Mouse (Mus musculus) CH12.LX (cell line): ENCODE measurements around the gene 1110059E24Rik. TPM values are rescaled to one million over a fixed set of nuclear protein-coding genes. Genes with fewer than 3 reads are reported as not detected.

Source experiments
- DNase-seq: peaks from one replicate; pipeline ENCODE4 v3.0.0-alpha.2; 2013; ENCODE audit errors: extremely low read depth
- H3K27ac ChIP-seq: 2 replicates; pipeline ENCODE4 v1.5.1; 2012; ENCODE audit warnings: low read depth, mild to moderate bottlenecking, control low read depth, moderate library complexity; ENCODE audit not compliant: insufficient read depth
- H3K27me3 ChIP-seq: replicated peaks from 2 replicates; pipeline ENCODE3; 2012; ENCODE audit warnings: inconsistent platforms
- H3K36me3 ChIP-seq, 2 experiments: replicated peaks in 1 of 2; 2 replicates each; pipeline versions ENCODE3 to v1.6.1; 2012; ENCODE audit warnings: inconsistent platforms in 1 of 2, low read length in 1 of 2, mild to moderate bottlenecking in 1 of 2, mixed read lengths in 1 of 2, moderate library complexity in 1 of 2; ENCODE audit not compliant: control insufficient read depth in 1 of 2, insufficient read depth in 1 of 2
- H3K4me1 ChIP-seq, 2 experiments: 2 replicates each; pipeline ENCODE4 v1.6.1; 2012; ENCODE audit warnings: inconsistent platforms in 1 of 2, moderate library complexity in 1 of 2; ENCODE audit not compliant: insufficient read depth in 2 of 2, control insufficient read depth in 1 of 2
- H3K4me2 ChIP-seq: 2 replicates; pipeline ENCODE4 v1.6.1; 2012; ENCODE audit warnings: low read depth, mild to moderate bottlenecking, control low read depth; ENCODE audit not compliant: poor library complexity, insufficient read depth, severe bottlenecking
- H3K4me3 ChIP-seq, 3 experiments: fragments of 150-350 bp in 1 of 3; sonication (generic) in 1 of 3; replicated peaks in 1 of 3; 2 replicates each; pipeline versions ENCODE3 to v1.5.1; 2011 to 2012; ENCODE audit warnings: low read depth in 2 of 3, low read length in 2 of 3, mild to moderate bottlenecking in 2 of 3, moderate library complexity in 2 of 3, control low read depth in 1 of 3, improper control_type of control experiment in 1 of 3, inconsistent platforms in 1 of 3, mixed read lengths in 1 of 3; ENCODE audit not compliant: poor library complexity in 1 of 3
- H3K79me2 ChIP-seq: replicated peaks from 2 replicates; pipeline ENCODE4 v1.6.1; 2012; ENCODE audit warnings: mild to moderate bottlenecking, moderate library complexity; ENCODE audit not compliant: control insufficient read depth, poor library complexity, insufficient read depth, severe bottlenecking; ENCODE audit errors: extremely low read depth
- H3K9ac ChIP-seq: 2 replicates; pipeline ENCODE4 v1.6.1; 2012; ENCODE audit warnings: low read depth, mild to moderate bottlenecking, control low read depth, moderate library complexity; ENCODE audit not compliant: insufficient read depth
- H3K9me3 ChIP-seq: replicated peaks from 2 replicates; pipeline ENCODE3; 2012; ENCODE audit warnings: low read length, inconsistent platforms, mixed read lengths
- CHD1 ChIP-seq: IDR thresholded peaks from 2 replicates; pipeline ENCODE4 v1.6.1; 2012; ENCODE audit warnings: low read depth, low read length, improper control_type of control experiment, inconsistent platforms
- CHD2 ChIP-seq: IDR thresholded peaks from 2 replicates; pipeline ENCODE4 v1.6.1; 2011; ENCODE audit warnings: low read length, improper control_type of control experiment
- CTCF ChIP-seq, 2 experiments: IDR thresholded peaks in 1 of 2; conservative IDR thresholded peaks in 1 of 2; 2 replicates each; pipeline ENCODE4 v1.5.1; 2011 to 2012; ENCODE audit warnings: low read depth in 2 of 2, low read length in 2 of 2, improper control_type of control experiment in 1 of 2, inconsistent platforms in 1 of 2, mild to moderate bottlenecking in 1 of 2, moderate library complexity in 1 of 2
- E2F4 ChIP-seq: IDR thresholded peaks from 2 replicates; pipeline ENCODE4 v1.6.1; 2011; ENCODE audit warnings: low read depth, low read length, improper control_type of control experiment; ENCODE audit not compliant: insufficient replicate concordance
- ELF1 ChIP-seq: IDR thresholded peaks from 2 replicates; pipeline ENCODE4 v1.6.1; 2014; ENCODE audit warnings: low read depth, mild to moderate bottlenecking, inconsistent platforms, low read length, improper control_type of control experiment
- ETS1 ChIP-seq: conservative IDR thresholded peaks from 2 replicates; pipeline ENCODE4 v1.6.1; 2012; ENCODE audit warnings: low read depth, mild to moderate bottlenecking, inconsistent platforms, low read length, improper control_type of control experiment, moderate library complexity
- GABPA ChIP-seq: IDR thresholded peaks from 2 replicates; pipeline ENCODE4 v1.6.1; 2012; ENCODE audit warnings: low read depth, low read length, improper control_type of control experiment, inconsistent platforms; ENCODE audit not compliant: insufficient replicate concordance
- IRF4 ChIP-seq: IDR thresholded peaks from 2 replicates; pipeline ENCODE4 v1.6.1; 2014; ENCODE audit warnings: low read depth, mild to moderate bottlenecking, inconsistent platforms, low read length, improper control_type of control experiment
- KAT2A ChIP-seq: IDR thresholded peaks from 2 replicates; pipeline ENCODE4 v1.6.1; 2012; ENCODE audit warnings: low read length, improper control_type of control experiment, inconsistent platforms; ENCODE audit not compliant: insufficient replicate concordance
- MAFK ChIP-seq: IDR thresholded peaks from 2 replicates; pipeline ENCODE4 v1.6.1; 2011; ENCODE audit warnings: low read length, improper control_type of control experiment; ENCODE audit not compliant: insufficient replicate concordance
- MAZ ChIP-seq: IDR thresholded peaks from 2 replicates; pipeline ENCODE4 v1.6.1; 2012; ENCODE audit warnings: low read depth, mild to moderate bottlenecking, inconsistent platforms, low read length, improper control_type of control experiment, moderate library complexity
- MEF2A ChIP-seq: IDR thresholded peaks from 2 replicates; pipeline ENCODE4 v1.6.1; 2014; ENCODE audit warnings: low read depth, mild to moderate bottlenecking, inconsistent platforms, low read length, improper control_type of control experiment, borderline replicate concordance
- NELFE ChIP-seq: IDR thresholded peaks from 2 replicates; pipeline ENCODE4 v1.6.1; 2011; ENCODE audit warnings: low read depth, low read length, improper control_type of control experiment
- NRF1 ChIP-seq: IDR thresholded peaks from 2 replicates; pipeline ENCODE4 v1.6.1; 2014; ENCODE audit warnings: low read depth, mild to moderate bottlenecking, inconsistent platforms, low read length, improper control_type of control experiment, moderate library complexity
- PAX5 ChIP-seq: IDR thresholded peaks from 2 replicates; pipeline ENCODE4 v1.6.1; 2012; ENCODE audit warnings: low read length, inconsistent platforms, mixed read lengths
- POLR2AphosphoS2 ChIP-seq: IDR thresholded peaks from 2 replicates; pipeline ENCODE4 v1.6.1; 2011; ENCODE audit warnings: low read depth, low read length, improper control_type of control experiment
- RCOR1 ChIP-seq: conservative IDR thresholded peaks from 2 replicates; pipeline ENCODE4 v1.6.1; 2012; ENCODE audit warnings: low read depth, mild to moderate bottlenecking, inconsistent platforms, low read length, improper control_type of control experiment
- SIN3A ChIP-seq: IDR thresholded peaks from 2 replicates; pipeline ENCODE4 v1.6.1; 2012; ENCODE audit warnings: low read length, improper control_type of control experiment, inconsistent platforms
- SMC3 ChIP-seq: IDR thresholded peaks from 2 replicates; pipeline ENCODE4 v1.6.1; 2011; ENCODE audit warnings: low read depth, low read length, improper control_type of control experiment
- TCF12 ChIP-seq: IDR thresholded peaks from 2 replicates; pipeline ENCODE4 v1.6.1; 2014; ENCODE audit warnings: low read depth, mild to moderate bottlenecking, inconsistent platforms, low read length, improper control_type of control experiment
- ZC3H11A ChIP-seq: IDR thresholded peaks from 2 replicates; pipeline ENCODE4 v1.6.1; 2012; ENCODE audit warnings: low read depth, mild to moderate bottlenecking, inconsistent platforms, low read length, improper control_type of control experiment
- dilution Hi-C: fragments of 300-500 bp; cut with MboI; formaldehyde crosslinking; loops from 2 replicates; pipeline ENCODE4 v1.14.3; 2020; ENCODE audit warnings: low sequenced_read_pairs; ENCODE audit not compliant: extremely low pct_unique_long_range_greater_than_20kb, extremely low pct_ligation_motif_present
- in situ Hi-C: fragments of 300-500 bp; cut with MboI; formaldehyde crosslinking; loops from 3 replicates; pipeline ENCODE4 v1.14.3; 2019; ENCODE audit warnings: low sequenced_read_pairs, low pct_ligation_motif_present, low pct_unique_long_range_greater_than_20kb, mixed read lengths
- polyA plus RNA-seq: library from polyadenylated mRNA; unstranded; fragments of >175 nt; gene quantifications from 2 replicates; pipeline ENCODE4 v1.2.1, GENCODE M21; 2012; ENCODE audit warnings: low read depth; ENCODE audit not compliant: insufficient read length
- total RNA-seq, 2 experiments: library from RNA; depleted of rRNA; stranded (reverse); fragments of 300-350 nt in 1 of 2; fragments of >200 nt in 1 of 2; gene quantifications; 2 replicates each; pipeline ENCODE4 v1.2.3; 2012 to 2014

The 1110059E24Rik gene
- total and polyA plus RNA-seq, 3 experiments = 25.5 to 106 (median 38.8) TPM

- H3K4me2 ChIP-seq = no peak overlapping the region
- TF ChIP-seq ETS1 (no peak), POLR2AphosphoS2 (no peak), ELF1 (no peak), IRF4 (no peak), CHD1 (no peak), E2F4 (no peak)
- no peaks in the 10 kb centered on the region for H3K27me3 ChIP-seq
- in situ Hi-C loops (loop anchor here (10.0 to 25.0 kb wide), 2 partner anchors 522 to 746 kb away; no protein-coding TSS in a partner anchor), dilution Hi-C loops (no loop called here)
- no peak overlapping the region for H3K27ac ChIP-seq
- H3K4me1 ChIP-seq = peaks cover 9 to 41% of the 10 kb centered on the region in 2 experiments; a peak in 3 of 4 replicates
- H3K9ac ChIP-seq = no peak overlapping the region
- peaks cover 0 to 4% of the 10 kb centered on the region in 2 experiments for H3K36me3 ChIP-seq
- no peaks in the 10 kb centered on the region for H3K9me3 ChIP-seq
- no peak overlapping the region for H3K4me3 ChIP-seq
- no peak for DNase-seq
- H3K79me2 ChIP-seq = peaks cover 3% of the 10 kb centered on the region; the same call in 1 of the 2 replicates
These were observed 86.3 kb downstream of the 1110059E24Rik start for GRCm38 (mm10) chr19:21566484-21566883.

DNA sequence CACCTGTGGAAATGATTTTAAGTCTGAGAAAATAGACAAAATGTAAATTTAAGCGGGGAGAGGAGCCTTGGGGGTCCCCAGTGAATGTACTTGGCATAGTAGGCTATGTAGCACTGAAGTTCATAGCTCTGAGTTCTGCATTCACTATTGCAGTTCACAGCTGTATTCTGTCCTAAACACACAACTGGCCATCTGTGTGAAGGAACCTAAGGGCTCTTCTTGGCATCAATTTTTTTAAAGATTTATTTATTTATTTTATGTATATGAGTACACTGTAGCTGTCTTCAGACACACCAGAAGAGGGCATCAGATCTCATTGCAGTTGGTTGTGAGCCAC, 88.3 kb downstream of the 1110059E24Rik start:
- no peak overlapping the region for H3K27ac ChIP-seq
- DNase-seq = no peak
- no peak overlapping the region for H3K4me2 ChIP-seq
- in situ Hi-C loops (loop anchor here (5.0 to 25.0 kb wide), 3 partner anchors 182 to 748 kb away; no protein-coding TSS in a partner anchor), dilution Hi-C loops (no loop called here)
- H3K4me1 ChIP-seq = peaks cover 9 to 40% of the 10 kb centered on the region in 2 experiments; a peak in 3 of 4 replicates
- H3K27me3 ChIP-seq = no peaks in the 10 kb centered on the region
- H3K4me3 ChIP-seq = no peak overlapping the region
- H3K9ac ChIP-seq = no peak overlapping the region
- H3K79me2 ChIP-seq = no peaks in the 10 kb centered on the region
- H3K36me3 ChIP-seq = peaks cover 0 to 4% of the 10 kb centered on the region in 2 experiments
- TF ChIP-seq CHD2 (0 out of 2 replicates have a peak, but pooled peaks have one; percentile 20), E2F4 (no peak), NRF1 (no peak), IRF4 (no peak)
- no peaks in the 10 kb centered on the region for H3K9me3 ChIP-seq

GRCm38 (mm10) chr19:21563789-21564460, 88.9 kb downstream of the 1110059E24Rik start:
- in situ Hi-C loops (loop anchor here (5.0 to 25.0 kb wide), 3 partner anchors 182 to 748 kb away; no protein-coding TSS in a partner anchor), dilution Hi-C loops (no loop called here)
- peak; percentile 86 for DNase-seq
- H3K36me3 ChIP-seq = peaks cover 0 to 4% of the 10 kb centered on the region in 2 experiments
- H3K4me1 ChIP-seq = peaks cover 6 to 38% of the 10 kb centered on the region in 2 experiments; a peak in 3 of 4 replicates
- no peak overlapping the region for H3K4me2 ChIP-seq
- H3K9ac ChIP-seq = 0 out of 2 replicates have a peak overlapping the region, but pooled peaks have one; percentile 23
- no peaks in the 10 kb centered on the region for H3K27me3 ChIP-seq
- H3K4me3 ChIP-seq = no peak overlapping the region
- H3K79me2 ChIP-seq = no peaks in the 10 kb centered on the region
- no peaks in the 10 kb centered on the region for H3K9me3 ChIP-seq
- no peak overlapping the region for H3K27ac ChIP-seq
- TF ChIP-seq CTCF (conservative IDR thresholded peaks at IDR 0.05 in 1 of 2, IDR thresholded peaks at IDR 0.05 in 1 of 2; ENCODE audit: low read depth in 2 of 2, low read length in 2 of 2) (peak; percentile 83 to 97), MAZ (0 out of 2 replicates have a peak, but pooled peaks have one; percentile 36), MEF2A (peak; percentile 53; the same call in 1 of the 2 replicates), KAT2A (no peak), POLR2AphosphoS2 (no peak), PAX5 (no peak), RCOR1 (no peak), MAFK (no peak), CHD2 (no peak), SMC3 (peak; percentile 99), NRF1 (peak; percentile 79), ZC3H11A (peak; percentile 92), SIN3A (peak; percentile 79), IRF4 (0 out of 2 replicates have a peak, but pooled peaks have one; percentile 58), GABPA (no peak), TCF12 (peak; percentile 59), NELFE (peak; percentile 47; the same call in 1 of the 2 replicates), ETS1 (no peak), ELF1 (peak; percentile 51; the same call in 1 of the 2 replicates)
